Mouse (Mus musculus): Measurements from ENCODE around the gene Hnrnph3. TPM values are rescaled to one million over a fixed set of nuclear protein-coding genes. Genes with fewer than 3 reads are reported as not detected.

Hnrnph3 gene
- total RNA-seq, 1 experiment from 2014 or later = 95.4 TPM

Other genes starting within 250 kb of the Hnrnph3 start
- 118 and 120 TPM in 2 replicates for gene Ccar1, start 231.9 kb downstream of the Hnrnph3 start, total RNA-seq (2017)
- gene Tet1, start 115.2 kb downstream of the Hnrnph3 start, total RNA-seq (2017) = 33.0 and 35.6 TPM in 2 replicates
- 12.9 and 15.4 TPM in 2 replicates for gene Slc25a16, start 103.6 kb downstream of the Hnrnph3 start, total RNA-seq (2017)
- gene Dna2, start 77.2 kb downstream of the Hnrnph3 start, total RNA-seq (2017) = 31.8 and 32.4 TPM in 2 replicates
- 11.3 and 22.8 TPM in 2 replicates for gene Rufy2, start 44.0 kb downstream of the Hnrnph3 start, total RNA-seq (2017)
- 0.19 and 3.2 TPM in 2 replicates for gene Pbld2, start 98 bp upstream of the Hnrnph3 start, total RNA-seq (2017)
- 2.4 and 3.6 TPM in 2 replicates for gene Pbld1, start 35.9 kb upstream of the Hnrnph3 start, total RNA-seq (2017)
- gene Atoh7, start 75.4 kb upstream of the Hnrnph3 start, total RNA-seq (2017) = not detected in 2 replicates
- not detected in 2 replicates for gene Mypn, start 179.7 kb upstream of the Hnrnph3 start, total RNA-seq (2017)
- 57.3 and 61.5 TPM in 2 replicates for gene Herc4, start 219.6 kb upstream of the Hnrnph3 start, total RNA-seq (2017)

All from hematopoietic stem cell, adult 5-6 weeks (primary cell).